ENCODE assay signal across 26 mouse cellular contexts in the genomic region with DNA sequence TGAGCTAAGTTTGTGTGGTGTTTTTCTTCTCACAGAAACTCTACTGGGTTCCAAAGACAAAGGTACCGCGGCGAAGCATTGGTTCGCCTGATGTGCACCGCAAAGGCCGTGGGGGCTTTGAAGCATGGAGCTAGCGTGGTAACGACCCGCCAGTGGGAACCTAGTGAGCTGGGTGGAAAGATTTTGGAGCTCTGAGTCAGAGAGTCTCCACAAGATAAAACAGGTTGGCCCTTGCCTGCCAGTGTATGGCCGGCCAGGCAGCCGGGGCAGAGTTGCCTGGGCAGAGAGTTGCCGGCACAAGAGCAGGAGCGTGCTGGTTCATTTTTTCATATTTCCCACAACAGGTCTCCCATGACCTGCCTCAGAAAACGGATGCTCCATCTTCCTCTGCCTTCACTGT. TPM values are rescaled to one million over a fixed set of nuclear protein-coding genes. Genes with fewer than 3 reads are reported as not detected.
DNase-seq lines count a peak whose midpoint lies in the region; ATAC-seq and TF ChIP-seq lines count a peak whose summit lies in the region.
"Had no signal": no experiment of that assay in that cellular context is flagged by ENCODE, and none has a peak within 500 bp of the region (broad histone marks: within the 10 kb centered on the region; RNA-seq: fewer than 3 reads in every experiment).

No protein-coding gene starts in this region.

- no peak overlapping the region for H3K4me2 ChIP-seq in intestine, postnatal 0 days (replicated peaks; ENCODE audit: low read depth)
- H3K4me2 ChIP-seq in lung, postnatal 0 days (replicated peaks; ENCODE audit: low read depth, low read length) = no peak overlapping the region
- H3K4me2 ChIP-seq: forebrain, embryonic 13.5 days; heart, embryonic 13.5 days; hindbrain, embryonic 12.5 days; hindbrain, embryonic 15.5 days had no signal

- no peak overlapping the region for H3K27ac ChIP-seq in heart, embryonic 10.5 days
- no peak overlapping the region for H3K27ac ChIP-seq in ES-E14 (ENCODE audit: insufficient read depth, low read depth, low read length, poor library complexity, severe bottlenecking)
- no peak overlapping the region for H3K27ac ChIP-seq in intestine, postnatal 0 days (ENCODE audit: low read depth, low read length)
- H3K27ac ChIP-seq in lung, postnatal 0 days (ENCODE audit: low read length) = no peak overlapping the region
- H3K27ac ChIP-seq: forebrain, embryonic 10.5 days; forebrain, embryonic 13.5 days; heart, embryonic 13.5 days; hindbrain, embryonic 12.5 days; hindbrain, embryonic 15.5 days had no signal

- no peaks in the 10 kb centered on the region for H3K27me3 ChIP-seq in heart, embryonic 10.5 days (ENCODE audit: insufficient read depth, poor library complexity, severe bottlenecking)
- peaks cover 19% of the 10 kb centered on the region for H3K27me3 ChIP-seq in E14TG2a.4 (ENCODE audit: insufficient read depth, low read length)
- no peaks in the 10 kb centered on the region for H3K27me3 ChIP-seq in intestine, postnatal 0 days (replicated peaks; ENCODE audit: control insufficient read depth, insufficient read depth, low read length)
- no peaks in the 10 kb centered on the region for H3K27me3 ChIP-seq in lung, postnatal 0 days (replicated peaks; ENCODE audit: insufficient read depth, low read length)
- H3K27me3 ChIP-seq: CH12.LX; forebrain, embryonic 13.5 days; heart, embryonic 13.5 days; hindbrain, embryonic 12.5 days; hindbrain, embryonic 15.5 days had no signal

- H3K9ac ChIP-seq in ES-E14 (ENCODE audit: insufficient read depth, low read depth, low read length, poor library complexity, severe bottlenecking) = 0 out of 2 replicates have a peak overlapping the region, but pooled peaks have one; percentile 36
- H3K9ac ChIP-seq in intestine, postnatal 0 days (ENCODE audit: low read depth, low read length) = no peak overlapping the region
- H3K9ac ChIP-seq in lung, postnatal 0 days (replicated peaks; ENCODE audit: low read depth) = no peak overlapping the region
- H3K9ac ChIP-seq: forebrain, embryonic 13.5 days; heart, embryonic 13.5 days; hindbrain, embryonic 12.5 days; hindbrain, embryonic 15.5 days had no signal

- 80% methylated on average over 14 of the region's 14 CpGs for WGBS in heart, embryonic 10.5 days
- 89% methylated on average over 14 of the region's 14 CpGs for WGBS in intestine, postnatal 0 days
- 88% methylated on average over 14 of the region's 14 CpGs for WGBS in lung, postnatal 0 days

- in situ Hi-C loops in ES-E14 (cut with MboI; ENCODE audit: low sequenced_read_pairs in 2 of 2, unreplicated experiment in 2 of 2) = no loop called here

- no peak overlapping the region for H3K4me3 ChIP-seq in heart, embryonic 10.5 days
- H3K4me3 ChIP-seq in E14TG2a.4 (replicated peaks; ENCODE audit: low read length) (peak overlapping the region; percentile 71), ES-E14 (ENCODE audit: insufficient read depth in 1 of 2, low read depth in 1 of 2, low read length in 2 of 2, poor library complexity in 1 of 2, severe bottlenecking in 1 of 2) (peak overlapping the region; percentile 33 to 37)
- H3K4me3 ChIP-seq in intestine, postnatal 0 days (ENCODE audit: low read depth, low read length) = no peak overlapping the region
- H3K4me3 ChIP-seq in lung, postnatal 0 days (ENCODE audit: low read depth, low read length) = no peak overlapping the region
- H3K4me3 ChIP-seq: forebrain, embryonic 10.5 days; forebrain, embryonic 13.5 days; heart, embryonic 13.5 days; hindbrain, embryonic 12.5 days; hindbrain, embryonic 15.5 days had no signal

- TF ChIP-seq EP300 in lung, postnatal 0 days (IDR thresholded peaks at IDR 0.05) = no peak

- no peak for ATAC-seq in intestine, postnatal 0 days
- ATAC-seq in lung, postnatal 0 days = no peak
- ATAC-seq: activated CD4-positive, CD25-positive, alpha-beta regulatory T cell, adult 4 months; forebrain, embryonic 13.5 days; forebrain, embryonic 16.5 days; Patski had no signal

- no peaks in the 10 kb centered on the region for H3K36me3 ChIP-seq in heart, embryonic 10.5 days
- H3K36me3 ChIP-seq in E14TG2a.4 (ENCODE audit: insufficient read depth, low read length) (no peaks in the 10 kb centered on the region), ES-E14 (ENCODE audit: control insufficient read depth, insufficient read depth, low read length, poor library complexity, severe bottlenecking) (no peaks in the 10 kb centered on the region)
- no peaks in the 10 kb centered on the region for H3K36me3 ChIP-seq in intestine, postnatal 0 days (ENCODE audit: control insufficient read depth, insufficient read depth)
- no peaks in the 10 kb centered on the region for H3K36me3 ChIP-seq in lung, postnatal 0 days (ENCODE audit: insufficient read depth, low read length)
- H3K36me3 ChIP-seq: forebrain, embryonic 10.5 days; G1E; heart, embryonic 13.5 days; hindbrain, embryonic 12.5 days; hindbrain, embryonic 15.5 days had no signal

- no peak for TF ChIP-seq CTCF in E14TG2a.4 (conservative IDR thresholded peaks at IDR 0.05; ENCODE audit: low read length)
- no peak for TF ChIP-seq CTCF in intestine, postnatal 0 days (IDR thresholded peaks at IDR 0.05; ENCODE audit: low read depth)
- no peak for TF ChIP-seq CTCF in lung, postnatal 0 days (IDR thresholded peaks at IDR 0.05)

- no peaks in the 10 kb centered on the region for H3K9me3 ChIP-seq in heart, embryonic 10.5 days
- no peaks in the 10 kb centered on the region for H3K9me3 ChIP-seq in E14TG2a.4 (ENCODE audit: low read length)
- H3K9me3 ChIP-seq in ES-E14 (ENCODE audit: control insufficient read depth, insufficient read depth, low read depth, low read length) = no peaks in the 10 kb centered on the region
- no peaks in the 10 kb centered on the region for H3K9me3 ChIP-seq in intestine, postnatal 0 days (ENCODE audit: control insufficient read depth)
- H3K9me3 ChIP-seq in lung, postnatal 0 days (ENCODE audit: low read length) = no peaks in the 10 kb centered on the region
- H3K9me3 ChIP-seq: forebrain, embryonic 10.5 days; forebrain, embryonic 13.5 days; G1E; heart, embryonic 13.5 days; hindbrain, embryonic 12.5 days; hindbrain, embryonic 15.5 days had no signal

- DNase-seq in heart, embryonic 10.5 days (ENCODE audit: low spot score) = peak; percentile 64
- DNase-seq in heart, adult 9 months (ENCODE audit: low spot score in 2 of 2) = no peak
- no peak for DNase-seq in ES-E14 (ENCODE audit: low read depth, low spot score)
- no peak for DNase-seq in lung, postnatal 0 days (ENCODE audit: low spot score)
- DNase-seq: adrenal gland, postnatal 10 days; adrenal gland, postnatal 36 days; B cell, adult 2 months; cerebellum, adult 18-20 months; cerebellum, adult 9-10 months; cerebellum, postnatal 14 days; gastrocnemius, postnatal 10 days; gastrocnemius, postnatal 36 days; heart, postnatal 14 days; kidney, adult 11 months had no signal

- H3K4me1 ChIP-seq in heart, embryonic 10.5 days = no peaks in the 10 kb centered on the region
- H3K4me1 ChIP-seq in E14TG2a.4 (replicated peaks; ENCODE audit: low read depth, low read length) = peaks cover 17% of the 10 kb centered on the region
- H3K4me1 ChIP-seq in ES-E14 (ENCODE audit: control insufficient read depth in 2 of 2, insufficient read depth in 2 of 2, low read length in 2 of 2, poor library complexity in 1 of 2) = 0 out of 4 replicates have a peak, but pooled peaks cover 0 to 2% of the 10 kb centered on the region in 2 experiments
- no peaks in the 10 kb centered on the region for H3K4me1 ChIP-seq in intestine, postnatal 0 days (replicated peaks; ENCODE audit: control insufficient read depth, insufficient read depth, low read length)
- H3K4me1 ChIP-seq in lung, postnatal 0 days (ENCODE audit: insufficient read depth, low read depth, low read length) = no peaks in the 10 kb centered on the region
- H3K4me1 ChIP-seq: forebrain, embryonic 10.5 days; forebrain, embryonic 13.5 days; heart, embryonic 13.5 days; hindbrain, embryonic 12.5 days; hindbrain, embryonic 15.5 days had no signal

TF ChIP-seq in ES-E14, 5 proteins besides CTCF, POLR2A, EP300 and RAD21:
- no peak for TF ChIP-seq HCFC1 (IDR thresholded peaks at IDR 0.05; ENCODE audit: borderline replicate concordance, insufficient read depth, low read length)
- no peak for TF ChIP-seq ZNF384 (IDR thresholded peaks at IDR 0.05; ENCODE audit: low read depth, low read length)
- TF ChIP-seq ZC3H11A (IDR thresholded peaks at IDR 0.05; ENCODE audit: borderline replicate concordance, low read depth, low read length) = no peak
- no peak for TF ChIP-seq MAFK (IDR thresholded peaks at IDR 0.05; ENCODE audit: insufficient read depth, low read depth, low read length)
- TF ChIP-seq CHD2 (IDR thresholded peaks at IDR 0.05; ENCODE audit: low read depth, low read length) = no peak
TF ChIP-seq in ES-E14: peak in this region for 0.

RNA-seq across cellular contexts. Expression of gene Xpo1, which starts 52.3 kb away (rescaled TPM):
- polyA plus RNA-seq in heart, embryonic 10.5 days (2016; fragmentation: Nextera tagmentation; extraction: Ambion mirVana) = 94.0 and 123 TPM in 2 replicates
- 151 and 245 TPM in 2 replicates for total RNA-seq in ES-E14 (2012; rRNA removed)
- 16.7 and 17.0 TPM in 2 replicates for polyA plus RNA-seq in intestine, postnatal 0 days (2015; fragmentation: Nextera tagmentation; extraction: Ambion mirVana)
- polyA plus RNA-seq in lung, postnatal 0 days (2015; fragmentation: Nextera tagmentation; extraction: Ambion mirVana) = 17.3 and 21.8 TPM in 2 replicates

Comparison
In these comparisons a context has a peak if more than half of its experiments do, and no peak if none do; other contexts are left out.
1. H3K4me3 ChIP-seq: peak in E14TG2a.4 (single experiment) and ES-E14 (2 of 2); none in heart, embryonic 10.5 days (single experiment), intestine, postnatal 0 days (single experiment) and lung, postnatal 0 days (single experiment).